Mouse (Mus musculus) thymus, postnatal 14 days (tissue): ENCODE results near the gene Fastkd2.

Source experiments
- DNase-seq: peaks from one replicate; pipeline ENCODE4 v3.0.0; 2021

Gene Fastkd2

GRCm38 (mm10) chr1:63730240-63730771 lies at the start of gene Fastkd2, which contains the start of gene Mdh1b:
Gene Fastkd2, plus strand, starts transcription at chr1:63730614.
Gene Mdh1b, minus strand, starts transcription at chr1:63730318.
- peak; percentile 89 for DNase-seq

- DNase-seq = no peak
Observed at GRCm38 (mm10) chr1:63686827-63687226, 43.6 kb upstream of the Fastkd2 start, which contains the start of gene Dytn. Gene Dytn, minus strand, starts transcription at chr1:63686927.

DNA sequence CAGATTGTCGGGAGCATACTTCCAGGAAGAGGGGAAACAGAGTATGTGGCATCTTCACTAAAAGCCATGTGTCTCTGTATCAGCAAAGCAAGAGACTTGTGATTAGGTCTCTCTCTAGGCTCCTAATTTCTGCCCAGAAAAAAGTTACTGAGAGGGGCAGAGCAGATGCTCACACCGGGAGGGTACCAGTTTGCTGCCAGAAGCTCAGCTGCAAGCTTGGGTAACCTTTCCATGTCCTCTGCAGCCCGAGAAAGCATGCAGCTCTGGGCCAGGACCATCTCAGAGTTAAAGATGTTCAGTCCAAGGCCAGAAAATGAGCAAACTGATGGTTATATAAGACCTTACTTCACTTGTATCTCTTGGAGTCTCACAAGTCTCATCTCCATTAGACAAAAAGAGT lies 33.6 kb upstream of the Fastkd2 start:
- DNase-seq = no peak

DNA sequence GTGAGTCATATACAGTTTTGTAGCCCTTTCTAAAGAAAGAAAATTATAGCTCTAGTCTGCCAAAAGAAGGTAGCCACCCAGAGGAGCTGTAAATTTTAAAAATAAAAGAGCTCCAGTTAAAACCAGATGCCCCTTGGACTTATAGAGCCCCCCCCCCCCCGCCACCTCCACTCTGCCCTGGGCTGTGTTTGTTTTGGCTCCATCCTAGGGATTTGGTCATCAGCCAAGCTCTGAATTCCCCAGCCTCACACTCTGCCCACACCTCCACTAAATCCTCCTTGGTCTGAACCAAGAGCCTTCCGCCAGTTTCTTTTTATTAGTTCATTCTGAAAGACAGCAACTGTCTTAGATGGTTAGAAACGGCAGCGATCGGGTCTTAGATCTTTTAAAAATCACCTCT lies 24.7 kb upstream of the Fastkd2 start:
- DNase-seq = no peak

- no peak for DNase-seq
Observed at GRCm38 (mm10) chr1:63708876-63709275, 21.5 kb upstream of the Fastkd2 start.

DNA sequence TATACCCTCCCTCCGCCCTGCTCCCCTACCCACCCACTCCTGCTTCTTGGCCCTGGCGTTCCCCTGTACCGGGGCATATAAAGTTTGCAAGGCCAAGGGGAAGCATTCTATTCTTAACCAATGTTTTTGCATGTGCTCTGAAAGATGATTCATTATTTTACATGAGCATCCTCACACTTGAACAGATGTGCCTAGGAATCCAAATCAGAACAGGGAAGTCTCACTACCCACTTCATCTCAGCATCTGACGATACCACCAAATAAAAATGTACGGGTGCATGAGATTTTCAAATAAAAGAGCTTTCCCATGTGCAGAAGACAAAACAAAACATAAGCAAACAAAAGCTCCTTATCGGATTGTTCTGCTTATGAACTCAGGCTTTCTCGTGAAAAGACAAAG lies 10.3 kb upstream of the Fastkd2 start:
- DNase-seq = no peak

DNA sequence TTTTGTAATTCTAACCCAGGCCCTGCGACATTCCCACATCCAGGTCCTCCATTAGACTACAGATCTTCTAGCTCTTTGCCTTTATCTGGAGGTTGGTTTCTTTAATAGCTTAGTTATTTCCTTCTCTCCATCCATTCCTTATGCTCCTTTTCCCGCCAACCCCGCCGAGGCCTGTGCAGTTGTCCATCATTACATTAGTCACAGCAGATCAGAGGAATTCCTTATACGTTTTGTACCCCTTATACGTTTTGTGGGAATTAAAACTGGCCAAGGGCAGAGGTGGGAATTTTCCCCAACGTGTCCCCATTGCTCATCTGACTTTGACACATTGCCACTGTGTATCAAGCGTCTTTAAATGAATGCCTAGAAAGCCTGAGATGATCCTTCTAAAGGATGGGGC lies 618 bp upstream of the Fastkd2 start:
- peak; percentile 11 for DNase-seq

DNA sequence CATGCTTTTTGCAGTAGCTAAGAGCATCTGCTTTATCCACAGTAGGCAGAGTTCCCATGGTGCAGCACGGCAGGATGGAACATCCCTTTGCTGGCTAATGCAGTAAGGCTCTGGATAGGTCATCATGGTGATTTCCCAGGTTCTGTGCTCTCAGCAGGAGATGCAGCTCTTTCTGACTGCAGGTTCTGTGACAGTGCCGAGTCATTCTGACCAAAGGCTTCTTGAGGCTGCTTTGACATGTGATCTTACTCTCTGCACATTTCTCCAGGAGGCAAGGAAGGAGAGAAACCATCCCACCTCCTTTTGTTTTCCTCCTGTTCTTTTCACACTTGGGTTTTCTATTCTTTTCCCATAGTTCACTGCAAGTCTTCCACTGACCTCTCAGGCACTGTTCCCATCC lies 25.6 kb downstream of the Fastkd2 start:
- DNase-seq = no peak

- DNase-seq = peak; percentile 25
Observed at GRCm38 (mm10) chr1:63763212-63763694, 32.8 kb downstream of the Fastkd2 start.

DNA sequence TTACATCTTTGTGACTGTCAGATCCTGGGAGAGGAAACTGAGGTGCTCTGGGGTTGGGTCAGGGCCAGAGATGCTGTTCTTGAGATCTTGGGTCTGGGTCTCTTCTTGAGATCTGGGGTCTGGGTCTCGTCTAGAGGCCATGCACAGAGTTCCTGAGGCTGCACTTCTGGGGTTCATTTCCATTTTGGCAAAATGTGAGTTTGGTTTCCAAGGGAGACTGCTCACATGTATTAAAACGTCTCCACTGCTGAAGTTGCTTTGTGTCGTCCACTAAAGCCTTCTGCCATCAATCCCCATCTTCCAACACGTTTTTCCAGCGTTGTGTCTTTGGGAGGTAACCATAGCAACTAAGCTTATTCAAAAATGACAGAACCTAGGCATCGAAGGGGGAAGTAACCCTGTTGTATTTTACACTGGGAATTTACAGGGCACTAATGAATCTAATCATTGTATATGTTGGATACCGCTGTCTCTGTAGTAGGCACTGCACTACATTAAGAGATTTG lies 33.5 kb downstream of the Fastkd2 start:
- DNase-seq = no peak

DNA sequence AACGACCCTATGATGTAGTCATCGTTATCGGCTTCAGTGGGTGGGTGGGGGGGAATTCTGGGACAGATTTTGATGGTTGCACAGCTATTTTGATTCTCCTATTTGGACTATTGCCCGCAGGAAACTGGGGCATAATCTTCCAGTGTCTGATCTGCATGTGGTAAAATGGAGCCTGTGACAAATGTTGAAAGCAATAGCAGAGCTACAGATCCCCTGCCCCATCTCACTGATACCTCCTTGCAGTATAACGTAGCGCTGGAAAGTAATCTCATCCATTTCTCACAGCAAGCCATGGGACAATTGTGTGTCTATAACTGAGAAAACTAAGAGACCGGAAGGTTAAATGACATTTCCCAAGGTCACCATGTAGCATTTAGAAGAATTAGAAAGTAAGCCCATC lies 34.0 kb downstream of the Fastkd2 start:
- no peak for DNase-seq

GRCm38 (mm10) chr1:63768112-63768511 lies 37.7 kb downstream of the Fastkd2 start:
- no peak for DNase-seq

- DNase-seq = no peak
Observed at GRCm38 (mm10) chr1:63769167-63769566, 38.8 kb downstream of the Fastkd2 start, which contains the start of gene 4933402D24Rik. Gene 4933402D24Rik, minus strand, starts transcription at chr1:63769267.

DNA sequence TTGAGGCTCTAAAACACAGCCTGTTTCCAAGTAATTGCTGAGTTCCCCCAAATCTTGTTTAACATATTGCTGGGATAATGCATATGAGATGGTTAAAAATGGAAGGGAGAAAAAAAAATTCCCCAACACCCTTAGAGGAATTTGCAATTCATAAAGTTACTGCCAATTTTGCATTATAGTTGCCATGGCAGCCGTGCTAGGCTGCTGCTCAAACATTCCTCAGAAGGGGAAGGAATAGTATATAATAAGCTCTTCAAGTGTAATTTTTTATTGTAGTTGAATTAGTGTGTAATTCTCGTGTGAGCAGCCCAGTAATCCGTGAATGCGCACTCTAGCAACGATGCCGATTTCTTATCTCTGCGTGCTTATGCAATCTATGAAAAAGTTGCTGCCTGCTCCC lies 39.9 kb downstream of the Fastkd2 start:
- DNase-seq = no peak

- DNase-seq = no peak
Observed at GRCm38 (mm10) chr1:63776396-63776795, 46.0 kb downstream of the Fastkd2 start.

DNA sequence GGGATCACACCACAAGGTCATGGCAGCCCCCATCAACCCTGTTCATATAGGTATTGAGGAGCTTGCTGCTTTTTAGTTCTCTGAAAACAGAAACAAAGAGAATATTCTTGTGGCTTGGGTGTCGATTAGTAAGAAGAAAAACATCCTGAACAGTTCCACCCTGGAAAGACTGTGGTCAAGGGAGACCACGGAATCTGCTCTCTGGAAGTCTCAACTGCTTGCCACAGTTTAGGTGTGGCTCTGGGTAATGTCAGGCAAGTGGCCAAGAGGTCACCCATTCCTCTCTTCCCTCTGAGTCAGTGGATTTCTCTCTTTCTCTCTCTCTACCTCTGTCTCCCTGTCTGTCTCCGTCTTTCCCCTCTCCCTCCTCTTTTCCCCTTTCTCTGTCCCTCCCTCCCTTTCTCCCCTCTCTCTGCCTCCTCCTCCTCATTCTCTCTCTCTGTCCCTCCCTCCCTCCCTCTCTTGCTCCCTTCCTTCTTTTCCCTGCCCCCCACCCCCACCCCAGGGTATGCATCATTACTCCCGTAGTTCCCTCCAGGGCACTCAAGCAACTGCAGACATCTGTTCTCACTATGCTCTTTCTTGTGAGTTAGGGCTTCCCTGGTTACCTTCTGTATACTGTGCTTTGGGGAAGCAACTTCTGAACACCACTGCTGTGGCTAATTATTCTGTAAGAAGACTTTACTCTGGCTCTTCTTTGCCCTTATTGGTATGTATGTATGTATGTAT lies 46.7 kb downstream of the Fastkd2 start:
- no peak for DNase-seq

GRCm38 (mm10) chr1:63794326-63794725 lies 63.9 kb downstream of the Fastkd2 start:
- no peak for DNase-seq
